Mouse (Mus musculus) kidney, adult 2 months (tissue): ENCODE data around the gene Ngly1. TPM values are rescaled to one million over a fixed set of nuclear protein-coding genes. Genes with fewer than 3 reads are reported as not detected.
A peak's percentile ranks its signal among the peaks of the same experiment; 100 is the strongest.

Experiments
- DNase-seq: peaks from one replicate; pipeline ENCODE4 v3.0.0; 2021
- H3K27ac ChIP-seq: fragments of 200-500 bp; 2 replicates; pipeline ENCODE4 v1.5.1; 2012; ENCODE audit warnings: low read depth, low read length, control low read depth, inconsistent platforms; ENCODE audit not compliant: insufficient read depth
- H3K27me3 ChIP-seq: fragments of 200-500 bp; replicated peaks from 2 replicates; pipeline ENCODE4 v1.6.1; 2012; ENCODE audit warnings: mild to moderate bottlenecking, moderate library complexity, low read length, inconsistent platforms; ENCODE audit not compliant: control insufficient read depth, insufficient read depth
- H3K36me3 ChIP-seq: fragments of 200-500 bp; 2 replicates; pipeline ENCODE4 v1.6.1; 2012; ENCODE audit warnings: mild to moderate bottlenecking, moderate library complexity, low read length, inconsistent platforms; ENCODE audit not compliant: control insufficient read depth, insufficient read depth
- H3K4me1 ChIP-seq: fragments of 200-500 bp; 2 replicates; pipeline ENCODE4 v1.6.1; 2011; ENCODE audit warnings: low read length; ENCODE audit not compliant: control insufficient read depth, insufficient read depth
- H3K4me3 ChIP-seq: fragments of 200-500 bp; 2 replicates; pipeline ENCODE4 v1.5.1; 2011; ENCODE audit warnings: mild to moderate bottlenecking, low read depth, low read length, control low read depth; ENCODE audit not compliant: insufficient read depth
- CTCF ChIP-seq: fragments of 200-500 bp; conservative IDR thresholded peaks from 2 replicates; pipeline ENCODE4 v1.5.1; 2011; ENCODE audit warnings: low read depth, mild to moderate bottlenecking, control low read depth, low read length, moderate library complexity, mixed read lengths; ENCODE audit not compliant: insufficient read depth, insufficient read length
- POLR2A ChIP-seq: fragments of 200-500 bp; IDR thresholded peaks from one replicate; pipeline ENCODE4 v1.6.1; 2011; ENCODE audit warnings: low read depth, low read length, control low read depth
- WGBS: fragments of 180-500 bp; shearing (Covaris S2); methylation state at CpG from one replicate; pipeline ENCODE4 v1.1.7; 2018; 5-methylcytosine and 5-hydroxymethylcytosine counted together
- polyA plus RNA-seq: library from polyadenylated mRNA; depleted of rRNA; stranded (reverse); fragments of >200 nt; gene quantifications from 2 replicates; pipeline ENCODE4 v1.2.3, GENCODE M21; 2012; rRNA removed

Ngly1 gene
- 40.2 and 51.3 TPM in 2 replicates for polyA plus RNA-seq

DNA sequence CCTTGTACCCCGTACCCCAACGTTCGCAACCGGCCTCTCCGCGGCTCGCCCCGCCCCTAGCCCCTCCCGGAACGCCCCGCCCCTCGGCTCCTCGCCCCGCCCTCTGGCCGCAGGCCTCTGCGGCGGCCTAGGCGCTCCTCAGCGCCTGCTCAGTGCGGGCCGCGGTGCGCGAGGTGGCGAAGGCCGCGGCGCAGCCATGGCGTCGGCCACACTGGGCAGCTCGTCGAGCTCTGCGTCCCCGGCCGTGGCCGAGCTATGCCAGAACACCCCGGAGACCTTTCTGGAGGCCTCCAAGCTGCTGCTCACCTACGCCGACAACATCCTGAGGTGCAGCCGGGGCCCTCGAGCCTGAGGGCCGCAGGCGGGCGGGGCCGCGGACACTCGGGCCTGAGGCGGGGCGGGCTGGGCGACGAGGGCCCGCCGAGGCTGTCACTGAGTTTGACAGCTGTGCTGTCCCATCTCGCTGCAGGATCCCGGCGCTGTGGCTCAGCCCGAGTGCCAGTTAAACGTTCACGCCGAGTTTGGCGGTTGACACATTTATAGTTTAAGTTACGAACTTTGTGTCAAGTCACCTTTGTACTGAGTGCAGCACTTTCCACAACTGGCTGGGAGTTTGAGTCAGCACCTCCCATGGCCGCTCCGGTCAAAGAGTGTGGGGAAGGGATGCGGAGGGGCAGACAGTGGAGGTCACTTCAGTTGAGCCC is at the start of gene Ngly1, which contains the start of gene Oxsm:
Gene Ngly1 (plus strand): TSS at position 110 of the 704 bp plus-strand sequence.
Gene Oxsm (minus strand): TSS at position 638 of the 704 bp plus-strand sequence.
- peak; percentile 89 for DNase-seq
- H3K4me1 ChIP-seq: peaks cover 9% of the 10 kb centered on the region
- peak within 1 kb of the TSS; percentile 88 for H3K4me3 ChIP-seq
- no peaks in the 10 kb centered on the region for H3K36me3 ChIP-seq
- TF ChIP-seq POLR2A: peak; percentile 78
- no peak for TF ChIP-seq CTCF
- H3K27me3 ChIP-seq: no peaks in the 10 kb centered on the region
- H3K27ac ChIP-seq: peak within 1 kb of the TSS; percentile 97
- under 1% methylated on average over 65 of the region's 65 CpGs for WGBS

DNA sequence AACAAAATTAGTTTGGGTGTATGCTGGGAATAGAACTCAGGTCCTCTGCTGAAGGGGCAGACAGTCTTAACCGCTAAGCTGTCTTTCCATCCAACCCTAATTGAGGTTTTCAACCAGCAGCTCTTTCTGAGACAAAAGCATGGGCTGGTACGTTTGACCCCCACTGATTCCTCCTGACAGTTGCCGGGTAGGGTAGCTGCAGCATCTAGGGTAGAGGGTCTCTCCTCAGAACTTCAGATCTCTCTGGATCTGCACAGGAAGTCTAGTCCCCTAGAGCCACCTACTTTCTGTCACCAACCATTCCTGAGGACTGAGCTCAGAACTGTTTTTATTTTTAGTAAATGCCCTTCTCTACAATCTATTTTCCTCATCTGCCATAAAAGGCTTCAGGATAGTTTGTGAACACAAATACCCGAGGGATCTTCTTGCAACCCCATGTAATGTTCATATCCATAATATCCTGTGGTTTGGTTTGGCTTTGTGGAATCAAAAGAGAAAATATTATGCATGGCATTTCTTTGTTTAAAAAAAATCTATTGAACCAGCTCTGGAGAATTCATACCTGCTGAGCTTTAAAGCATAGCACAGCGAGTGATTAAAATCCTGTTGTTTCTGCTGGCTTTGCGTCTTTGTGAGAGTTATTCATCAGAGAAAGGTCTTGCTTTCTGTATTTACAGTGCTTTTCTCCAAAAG is 48.7 kb upstream of the Ngly1 start:
- no peak for DNase-seq
- 48% methylated on average over 6 of the region's 6 CpGs for WGBS
- H3K4me1 ChIP-seq: peaks cover 3% of the 10 kb centered on the region; the same call in 1 of the 2 replicates
- no peak for TF ChIP-seq CTCF
- no peak overlapping the region for H3K27ac ChIP-seq
- no peaks in the 10 kb centered on the region for H3K27me3 ChIP-seq
- no peak overlapping the region for H3K4me3 ChIP-seq
- H3K36me3 ChIP-seq: no peaks in the 10 kb centered on the region

DNA sequence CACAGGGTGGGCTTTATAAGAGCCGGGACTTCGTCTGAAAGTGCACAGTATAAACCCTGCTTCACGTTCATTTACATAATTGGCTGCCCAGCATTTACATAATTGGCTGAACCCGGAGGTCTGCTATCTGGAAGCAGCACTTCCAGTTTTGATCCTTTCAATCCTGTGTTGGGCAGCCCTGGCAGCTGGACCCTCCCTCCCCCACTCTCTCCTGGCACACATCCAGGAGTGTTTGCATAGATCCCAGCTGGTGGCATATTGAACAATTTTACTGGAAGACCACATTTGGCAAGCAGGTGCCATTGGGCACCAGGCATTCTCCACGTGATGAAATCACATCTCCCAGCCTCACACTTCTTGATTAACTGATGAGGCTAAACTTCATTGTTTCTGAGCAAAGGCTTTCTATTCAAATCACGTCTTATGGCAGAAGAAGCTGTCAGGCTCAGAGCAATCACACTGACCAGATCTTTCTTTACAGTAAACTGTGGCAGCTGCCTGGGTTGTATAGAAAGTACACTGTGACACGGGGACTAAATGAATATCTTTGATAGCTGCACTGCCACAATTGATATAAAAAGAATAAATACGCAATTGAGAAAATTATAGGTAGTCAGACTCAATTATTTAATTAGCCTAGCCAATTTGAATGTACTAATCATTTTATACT is 48.0 kb upstream of the Ngly1 start:
- H3K4me1 ChIP-seq: peaks cover 3% of the 10 kb centered on the region; the same call in 1 of the 2 replicates
- WGBS: 31% methylated on average over 8 of the region's 8 CpGs
- peak; percentile 44 for DNase-seq
- TF ChIP-seq POLR2A (no peak), CTCF (no peak)
- H3K27me3 ChIP-seq: no peaks in the 10 kb centered on the region
- H3K36me3 ChIP-seq: no peaks in the 10 kb centered on the region
- H3K4me3 ChIP-seq: peak overlapping the region; percentile 8; the same call in 1 of the 2 replicates
- no peak overlapping the region for H3K27ac ChIP-seq

DNA sequence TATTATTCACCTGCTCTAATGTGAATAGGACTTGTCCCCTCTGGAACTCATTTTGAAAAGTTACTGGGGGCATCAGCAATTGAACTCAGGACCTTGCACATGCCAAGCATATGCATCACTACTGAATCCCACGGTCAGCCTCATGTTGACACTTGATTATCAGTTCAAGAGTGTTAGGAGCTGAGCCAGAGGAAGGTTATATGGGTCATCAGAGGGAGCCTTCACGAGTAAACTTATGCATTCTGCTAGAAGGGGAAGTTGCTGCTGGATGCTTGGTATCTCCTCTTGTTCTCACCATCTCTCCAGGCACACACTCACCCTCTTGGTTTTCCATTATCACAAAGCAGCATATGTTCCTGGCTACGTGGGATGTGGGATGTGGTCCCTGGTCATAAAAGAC is 47.4 kb upstream of the Ngly1 start:
- H3K36me3 ChIP-seq: no peaks in the 10 kb centered on the region
- DNase-seq: no peak
- no peak overlapping the region for H3K27ac ChIP-seq
- no peak for TF ChIP-seq POLR2A
- no peak for TF ChIP-seq CTCF
- no peaks in the 10 kb centered on the region for H3K27me3 ChIP-seq
- WGBS: 48% methylated on average over 3 of the region's 3 CpGs
- no peak overlapping the region for H3K4me3 ChIP-seq
- peaks cover 3% of the 10 kb centered on the region; the same call in 1 of the 2 replicates for H3K4me1 ChIP-seq

DNA sequence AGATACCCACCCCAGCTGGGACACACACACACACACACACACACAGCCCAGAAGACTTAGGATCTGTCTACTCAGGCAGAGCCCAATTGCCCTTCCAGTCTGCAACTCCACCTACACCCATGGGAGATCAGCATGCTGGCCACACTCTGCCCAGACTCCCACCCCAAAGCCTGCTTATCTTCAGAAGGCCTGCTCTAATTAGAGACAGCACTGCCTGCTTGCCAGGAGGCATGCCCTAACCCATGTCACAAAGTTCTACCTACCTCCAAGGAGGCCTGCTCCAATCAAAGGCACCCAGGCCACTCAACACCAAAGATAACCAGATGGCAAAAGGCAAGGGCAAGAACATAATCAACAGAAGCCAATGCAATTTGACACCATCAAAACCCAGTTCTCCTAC is 41.4 kb upstream of the Ngly1 start:
- no peak overlapping the region for H3K27ac ChIP-seq
- no peaks in the 10 kb centered on the region for H3K4me1 ChIP-seq
- H3K36me3 ChIP-seq: no peaks in the 10 kb centered on the region
- no peak for DNase-seq
- H3K27me3 ChIP-seq: no peaks in the 10 kb centered on the region
- H3K4me3 ChIP-seq: no peak overlapping the region
- no peak for TF ChIP-seq CTCF
- TF ChIP-seq POLR2A: no peak

DNA sequence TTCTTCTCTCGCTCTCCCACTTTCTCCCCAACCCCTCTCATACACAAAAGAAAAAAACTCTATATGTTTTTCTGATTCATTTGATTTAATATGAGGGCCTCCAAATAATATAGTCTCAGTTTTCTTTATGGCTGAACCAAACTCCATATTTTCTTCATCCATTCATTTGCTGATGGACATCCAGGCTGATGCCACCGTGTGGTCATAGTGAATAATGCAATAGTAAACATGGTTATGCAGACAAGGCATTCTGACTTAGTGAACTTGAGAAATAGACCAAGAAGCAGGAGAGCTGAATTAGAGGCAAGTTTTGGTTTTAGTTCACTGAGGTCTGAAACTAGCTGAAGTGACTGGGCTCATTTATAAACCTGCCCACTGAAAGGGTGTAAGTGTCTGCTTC is 30.1 kb upstream of the Ngly1 start:
- DNase-seq: peak; percentile 38
- H3K36me3 ChIP-seq: no peaks in the 10 kb centered on the region
- H3K4me3 ChIP-seq: no peak overlapping the region
- no peaks in the 10 kb centered on the region for H3K27me3 ChIP-seq
- WGBS: 58% methylated on average over 2 of the region's 2 CpGs
- H3K4me1 ChIP-seq: no peaks in the 10 kb centered on the region
- TF ChIP-seq POLR2A (no peak), CTCF (0 out of 2 replicates have a peak, but pooled peaks have one; percentile 16)
- H3K27ac ChIP-seq: no peak overlapping the region

DNA sequence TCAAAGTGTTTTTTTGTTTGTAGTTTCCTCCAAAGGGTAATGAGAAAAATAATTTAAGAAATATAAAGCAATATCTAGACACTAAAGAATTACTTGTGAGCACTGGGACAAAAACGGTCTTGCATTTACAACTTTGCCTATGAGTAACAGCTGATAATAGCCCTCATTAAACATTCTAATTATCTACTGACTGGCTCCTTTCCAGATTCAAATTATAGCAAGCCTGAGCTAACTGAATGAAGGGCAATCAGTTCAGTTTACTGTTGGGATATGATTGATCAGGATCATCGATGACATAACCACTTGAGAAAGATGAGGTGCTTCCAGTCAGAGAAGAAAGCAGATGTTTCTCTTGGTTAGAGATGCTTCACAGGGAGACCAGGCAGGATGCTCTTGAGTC is 19.7 kb upstream of the Ngly1 start:
- DNase-seq: no peak
- Histone ChIP-seq H3K4me3 (no peak overlapping the region), H3K36me3 (no peaks in the 10 kb centered on the region), H3K4me1 (no peaks in the 10 kb centered on the region), H3K27me3 (no peaks in the 10 kb centered on the region), H3K27ac (no peak overlapping the region)
- TF ChIP-seq POLR2A (no peak), CTCF (no peak)
- 68% methylated on average over 2 of the region's 2 CpGs for WGBS
